Mouse (Mus musculus) embryonic facial prominence, embryonic 10.5 days (tissue): ENCODE measurements around the gene Dgat2. TPM values are rescaled to one million over a fixed set of nuclear protein-coding genes. Genes with fewer than 3 reads are reported as not detected.

ENCODE experiments used
- DNase-seq: peaks from one replicate; pipeline ENCODE4 v3.0.0-alpha.2; 2017; ENCODE audit warnings: low spot score
- H3K27ac ChIP-seq: fragments of 300-500 bp; sonication (generic); replicated peaks from 2 replicates; pipeline ENCODE4 v1.5.1; 2016; ENCODE audit warnings: mild to moderate bottlenecking
- H3K27me3 ChIP-seq: fragments of 300-500 bp; sonication (generic); replicated peaks from 2 replicates; pipeline ENCODE4 v1.6.1; 2016; ENCODE audit warnings: low read depth, mild to moderate bottlenecking; ENCODE audit not compliant: poor library complexity, severe bottlenecking
- H3K36me3 ChIP-seq: fragments of 300-500 bp; sonication (generic); replicated peaks from 2 replicates; pipeline ENCODE4 v1.6.1; 2016; ENCODE audit warnings: mild to moderate bottlenecking, moderate library complexity
- H3K4me1 ChIP-seq: fragments of 300-500 bp; sonication (generic); 2 replicates; pipeline ENCODE4 v1.6.1; 2016
- H3K4me3 ChIP-seq: fragments of 300-500 bp; sonication (generic); 2 replicates; pipeline ENCODE4 v1.5.1; 2016; ENCODE audit warnings: mild to moderate bottlenecking, moderate library complexity
- H3K9me3 ChIP-seq: fragments of 300-500 bp; sonication (generic); 2 replicates; pipeline ENCODE4 v1.6.1; 2016; ENCODE audit warnings: mild to moderate bottlenecking
- WGBS: fragments of 180-500 bp; shearing (Covaris S2); methylation state at CpG from one replicate; pipeline ENCODE4 v1.1.7; 2016; 5-methylcytosine and 5-hydroxymethylcytosine counted together
- polyA plus RNA-seq: library from polyadenylated mRNA; unstranded; fragments of >200 nt; fragmentation: Nextera tagmentation; extraction: Ambion mirVana; gene quantifications from 2 replicates; pipeline ENCODE4 v1.2.1, GENCODE M21; 2016

The Dgat2 gene
- polyA plus RNA-seq = 16.4 and 16.6 TPM in 2 replicates

DNA sequence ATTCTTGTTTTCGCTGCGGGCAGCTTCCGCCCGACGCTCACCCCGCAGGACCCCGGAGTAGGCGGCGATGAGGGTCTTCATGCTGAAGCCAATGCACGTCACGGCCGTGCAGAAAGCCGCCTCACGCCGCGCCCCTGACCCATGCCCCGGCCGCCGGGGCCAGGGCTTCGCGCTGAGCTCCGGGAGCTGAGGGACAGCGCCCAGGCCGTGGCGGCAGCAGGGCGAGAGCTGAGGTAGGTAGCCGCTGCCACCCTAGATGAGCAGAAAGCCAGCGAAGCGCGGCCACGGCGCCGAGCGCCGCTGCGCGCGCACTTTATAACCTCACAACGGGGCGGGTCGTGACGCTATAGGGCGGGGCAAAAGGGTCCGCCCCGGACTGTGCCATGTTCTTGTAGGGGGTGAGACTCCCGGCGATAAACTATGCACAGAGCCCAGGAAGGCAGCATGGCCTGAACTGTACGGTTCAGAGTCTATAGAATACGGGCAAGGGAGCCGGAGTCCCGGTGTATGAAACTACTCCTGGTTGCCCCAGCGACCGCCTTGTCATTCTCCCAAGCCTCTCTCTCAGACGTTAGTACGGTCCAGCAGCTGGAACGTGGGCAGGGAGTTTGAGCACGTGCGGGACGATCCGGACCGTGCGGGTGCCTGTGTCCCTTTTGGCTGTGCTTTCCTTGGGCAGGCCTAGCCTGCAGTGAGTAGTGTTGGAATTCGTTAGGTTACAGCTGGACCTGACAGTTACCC lies at the start of gene Dgat2:
Gene Dgat2, minus strand, starts transcription at position 288 of the 741 bp plus-strand sequence.
- WGBS = 0% methylated on average over 63 of the region's 63 CpGs
- peaks cover 30% of the 10 kb centered on the region for H3K4me1 ChIP-seq
- H3K27me3 ChIP-seq = peaks cover 29% of the 10 kb centered on the region
- no peaks in the 10 kb centered on the region for H3K36me3 ChIP-seq
- no peaks in the 10 kb centered on the region for H3K9me3 ChIP-seq
- peak; percentile 94 for DNase-seq
- peak within 1 kb of the TSS; percentile 78 for H3K4me3 ChIP-seq
- peak within 1 kb of the TSS; percentile 96 for H3K27ac ChIP-seq

DNA sequence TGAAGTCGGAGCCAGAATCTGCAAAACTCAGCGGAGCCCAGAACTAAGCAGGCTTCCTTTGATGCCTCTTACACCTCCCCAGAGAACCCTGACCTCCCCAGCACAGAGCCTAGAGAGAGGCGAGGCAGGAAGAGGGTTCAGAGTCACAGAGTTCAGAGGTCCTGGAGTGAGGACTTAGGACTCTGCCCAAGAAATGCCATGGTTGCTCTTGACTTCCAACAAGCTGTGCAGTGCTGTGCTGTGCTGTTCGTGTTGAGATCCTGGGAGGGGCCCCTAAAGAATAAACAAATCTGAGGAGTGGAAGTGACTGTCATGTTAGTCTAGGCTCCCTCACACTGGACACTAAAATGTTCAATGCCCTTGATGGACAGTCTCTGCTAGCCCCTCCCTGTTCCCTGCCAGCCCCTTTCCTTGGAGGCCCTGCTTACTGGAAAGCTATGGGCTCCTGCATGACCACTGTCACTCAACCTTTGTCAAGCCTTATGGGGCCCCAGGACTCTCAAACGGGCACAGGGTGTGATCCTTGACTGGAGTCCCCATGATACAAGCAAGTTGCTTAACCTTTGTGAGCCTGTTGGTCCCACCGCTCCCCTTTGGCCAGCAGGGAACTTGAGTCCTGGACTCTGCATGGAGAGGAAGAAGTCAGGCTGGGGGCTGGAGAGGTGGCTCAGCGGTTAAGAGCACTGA lies 47.7 kb upstream of the Dgat2 start:
- Histone ChIP-seq H3K4me3 (no peak overlapping the region), H3K9me3 (no peaks in the 10 kb centered on the region), H3K27me3 (no peaks in the 10 kb centered on the region), H3K36me3 (peaks cover 52% of the 10 kb centered on the region), H3K27ac (peak overlapping the region; percentile 19; the same call in 1 of the 2 replicates), H3K4me1 (peaks cover 31% of the 10 kb centered on the region)
- WGBS = 67% methylated on average over 7 of the region's 7 CpGs
- no peak for DNase-seq

DNA sequence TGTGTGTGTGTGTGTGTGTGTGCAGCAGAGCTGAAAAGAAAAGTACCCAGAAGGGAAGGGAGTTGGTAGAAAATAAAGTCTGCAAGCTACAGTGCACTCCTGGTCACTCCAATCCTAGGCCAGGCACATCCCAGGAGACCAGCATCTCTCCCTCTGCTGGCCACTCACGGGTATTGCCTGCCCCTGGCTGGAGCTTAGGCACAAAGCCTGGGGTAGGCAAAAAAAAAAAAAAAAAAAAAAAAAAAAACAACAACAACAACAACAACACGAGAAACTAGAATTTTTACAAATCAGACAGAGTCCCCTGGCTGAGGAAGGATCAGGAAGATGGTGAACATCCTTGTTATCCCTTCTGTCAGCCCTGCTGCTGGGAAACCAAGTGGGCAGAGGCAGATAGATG lies 46.9 kb upstream of the Dgat2 start:
- peak; percentile 77 for DNase-seq
- 21% methylated on average over 2 of the region's 2 CpGs for WGBS
- Histone ChIP-seq H3K4me3 (no peak overlapping the region), H3K36me3 (peaks cover 52% of the 10 kb centered on the region), H3K4me1 (peaks cover 29% of the 10 kb centered on the region), H3K27ac (no peak overlapping the region), H3K9me3 (no peaks in the 10 kb centered on the region), H3K27me3 (no peaks in the 10 kb centered on the region)

DNA sequence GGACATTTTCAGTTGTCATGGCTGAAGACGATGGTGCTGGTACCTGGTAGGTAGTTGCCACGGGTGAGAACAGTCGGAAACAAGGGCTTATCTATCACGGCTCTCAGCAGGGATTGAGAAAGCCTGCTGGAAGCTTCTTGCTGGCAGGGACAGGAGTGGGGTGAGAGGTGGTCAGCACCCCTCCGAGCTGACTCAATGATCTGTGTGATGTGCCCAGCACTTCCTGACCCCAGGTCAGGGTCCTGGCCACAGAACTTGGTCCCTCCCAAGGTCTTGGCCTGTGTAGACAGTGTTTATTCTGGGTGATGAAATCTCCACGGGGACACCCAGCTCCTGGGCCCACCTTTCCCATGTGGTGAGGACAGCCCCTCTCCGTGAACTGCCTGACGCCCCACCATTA lies 46.3 kb upstream of the Dgat2 start:
- no peak overlapping the region for H3K27ac ChIP-seq
- peaks cover 26% of the 10 kb centered on the region for H3K4me1 ChIP-seq
- no peak overlapping the region for H3K4me3 ChIP-seq
- 80% methylated on average over 8 of the region's 8 CpGs for WGBS
- DNase-seq = no peak
- no peaks in the 10 kb centered on the region for H3K27me3 ChIP-seq
- H3K9me3 ChIP-seq = no peaks in the 10 kb centered on the region
- peaks cover 52% of the 10 kb centered on the region for H3K36me3 ChIP-seq

DNA sequence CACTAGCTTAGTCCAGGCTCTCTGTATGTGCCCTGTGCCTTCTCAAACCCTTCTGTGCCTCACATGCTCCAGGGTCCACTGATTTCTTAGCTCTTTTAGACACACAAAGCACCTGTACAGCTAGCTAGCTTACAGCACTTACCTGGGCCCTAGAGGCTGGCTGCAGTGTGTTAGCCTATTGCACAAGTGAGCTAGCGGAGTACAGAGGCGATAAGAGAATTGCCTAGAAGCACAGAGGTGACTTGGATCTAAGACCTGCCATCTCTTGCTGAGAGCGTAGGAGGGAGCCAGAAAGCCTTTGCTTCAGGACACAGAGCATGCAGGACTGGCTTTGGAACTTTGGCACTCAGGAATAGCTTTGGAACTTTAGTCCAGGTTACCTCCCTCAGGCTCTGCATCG lies 44.7 kb upstream of the Dgat2 start:
- H3K4me1 ChIP-seq = peaks cover 20% of the 10 kb centered on the region
- no peak overlapping the region for H3K27ac ChIP-seq
- H3K36me3 ChIP-seq = peaks cover 65% of the 10 kb centered on the region
- no peak overlapping the region for H3K4me3 ChIP-seq
- WGBS = 96% methylated on average over 4 of the region's 4 CpGs
- no peak for DNase-seq
- H3K9me3 ChIP-seq = no peaks in the 10 kb centered on the region
- H3K27me3 ChIP-seq = no peaks in the 10 kb centered on the region

DNA sequence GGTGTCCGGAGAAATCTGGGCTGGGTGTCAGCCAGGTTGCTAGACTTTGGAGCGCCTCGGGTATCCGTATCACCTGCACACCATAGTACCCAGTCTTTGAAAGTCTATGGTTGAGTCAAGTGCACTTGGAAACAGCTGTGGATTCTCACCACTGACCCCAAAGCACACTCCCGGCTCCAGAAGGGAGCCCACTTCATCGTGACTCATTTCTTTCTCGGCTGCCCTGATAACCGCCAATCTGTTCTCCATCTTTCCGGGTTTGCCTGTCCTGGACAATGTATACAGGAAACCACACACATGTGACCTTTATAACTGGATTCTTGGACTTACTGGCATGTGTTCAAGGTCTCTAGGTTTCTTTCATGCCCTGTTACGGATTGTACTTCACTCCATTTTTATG lies 44.1 kb upstream of the Dgat2 start:
- no peak overlapping the region for H3K4me3 ChIP-seq
- peaks cover 65% of the 10 kb centered on the region for H3K36me3 ChIP-seq
- 95% methylated on average over 10 of the region's 10 CpGs for WGBS
- H3K4me1 ChIP-seq = peaks cover 20% of the 10 kb centered on the region
- H3K27me3 ChIP-seq = no peaks in the 10 kb centered on the region
- no peak overlapping the region for H3K27ac ChIP-seq
- H3K9me3 ChIP-seq = no peaks in the 10 kb centered on the region
- DNase-seq = no peak

DNA sequence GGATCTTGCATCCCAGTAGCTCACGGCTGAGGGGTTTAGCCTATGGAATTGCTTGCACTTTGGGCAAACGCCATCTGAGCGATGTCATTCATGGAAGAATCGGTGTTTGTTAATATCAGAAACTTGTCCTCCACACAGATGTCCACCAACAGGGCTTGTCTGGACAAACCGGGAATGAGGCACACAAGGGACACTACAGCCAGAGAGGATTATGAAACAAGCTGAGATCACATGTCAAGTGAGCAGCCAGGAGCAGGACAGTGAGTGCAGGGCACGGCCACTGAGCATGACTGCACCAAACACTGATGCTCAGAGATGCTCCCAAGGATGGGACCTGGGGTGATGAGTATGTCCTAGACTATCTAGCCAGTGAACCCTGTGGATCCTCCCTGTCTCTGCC lies 42.9 kb upstream of the Dgat2 start:
- DNase-seq = no peak
- Histone ChIP-seq H3K27me3 (no peaks in the 10 kb centered on the region), H3K9me3 (no peaks in the 10 kb centered on the region), H3K4me1 (peaks cover 19% of the 10 kb centered on the region), H3K36me3 (peaks cover 58% of the 10 kb centered on the region), H3K4me3 (no peak overlapping the region), H3K27ac (no peak overlapping the region)
- WGBS = 87% methylated on average over 6 of the region's 6 CpGs

DNA sequence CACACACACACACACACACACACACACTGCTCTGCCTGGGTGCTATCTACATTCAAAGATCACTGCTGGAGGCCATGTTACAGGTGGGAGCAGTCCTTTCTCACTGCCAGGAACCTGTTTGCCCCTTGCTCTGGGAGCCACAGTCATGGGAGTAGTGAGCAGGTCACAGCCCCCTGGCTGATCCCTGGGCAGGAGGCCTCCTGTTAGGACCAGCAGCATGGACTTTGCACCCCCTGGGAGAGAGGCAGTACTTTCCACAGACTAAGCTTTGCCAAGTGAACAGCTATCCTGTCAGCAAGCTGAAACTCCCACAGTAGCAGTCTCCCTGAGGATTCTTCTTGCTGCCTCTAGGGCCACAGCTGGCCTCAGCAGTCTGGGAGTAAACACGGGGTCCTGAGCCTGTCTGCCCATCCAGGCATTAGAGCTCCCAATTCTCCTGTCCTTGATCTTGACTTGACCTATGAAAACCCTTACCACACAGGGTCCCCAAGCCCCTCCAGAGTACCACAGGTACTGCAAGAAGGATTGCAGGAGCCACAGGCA lies 42.2 kb upstream of the Dgat2 start:
- H3K9me3 ChIP-seq = no peaks in the 10 kb centered on the region
- H3K36me3 ChIP-seq = peaks cover 55% of the 10 kb centered on the region
- no peak for DNase-seq
- peaks cover 12% of the 10 kb centered on the region for H3K4me1 ChIP-seq
- no peak overlapping the region for H3K4me3 ChIP-seq
- 62% methylated on average over 1 of the region's 1 CpGs for WGBS
- peak overlapping the region; percentile 37; the same call in 1 of the 2 replicates for H3K27ac ChIP-seq
- H3K27me3 ChIP-seq = no peaks in the 10 kb centered on the region

DNA sequence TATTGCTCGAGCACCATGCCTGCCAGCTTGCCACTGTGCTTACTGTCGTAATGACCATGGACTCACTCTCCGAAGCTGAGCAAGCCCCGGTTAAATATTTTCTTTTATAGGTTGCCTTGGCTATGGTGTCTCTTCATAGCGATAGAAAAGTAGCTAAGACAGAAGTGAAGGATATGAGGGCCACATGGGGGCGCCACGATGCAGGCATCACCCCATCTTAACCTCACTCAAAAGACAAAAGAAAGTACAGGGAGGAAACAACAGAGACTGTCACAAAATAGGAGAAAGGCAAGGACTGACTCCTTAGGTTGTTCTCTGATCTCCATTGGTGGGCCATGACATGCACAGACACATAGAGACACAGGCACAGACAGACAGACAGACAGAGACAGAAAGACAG lies 41.7 kb upstream of the Dgat2 start:
- Histone ChIP-seq H3K36me3 (peaks cover 59% of the 10 kb centered on the region), H3K4me1 (peaks cover 10% of the 10 kb centered on the region; the same call in 1 of the 2 replicates), H3K27me3 (no peaks in the 10 kb centered on the region), H3K4me3 (no peak overlapping the region), H3K9me3 (no peaks in the 10 kb centered on the region), H3K27ac (peak overlapping the region; percentile 37; the same call in 1 of the 2 replicates)
- 68% methylated on average over 7 of the region's 7 CpGs for WGBS
- DNase-seq = no peak

DNA sequence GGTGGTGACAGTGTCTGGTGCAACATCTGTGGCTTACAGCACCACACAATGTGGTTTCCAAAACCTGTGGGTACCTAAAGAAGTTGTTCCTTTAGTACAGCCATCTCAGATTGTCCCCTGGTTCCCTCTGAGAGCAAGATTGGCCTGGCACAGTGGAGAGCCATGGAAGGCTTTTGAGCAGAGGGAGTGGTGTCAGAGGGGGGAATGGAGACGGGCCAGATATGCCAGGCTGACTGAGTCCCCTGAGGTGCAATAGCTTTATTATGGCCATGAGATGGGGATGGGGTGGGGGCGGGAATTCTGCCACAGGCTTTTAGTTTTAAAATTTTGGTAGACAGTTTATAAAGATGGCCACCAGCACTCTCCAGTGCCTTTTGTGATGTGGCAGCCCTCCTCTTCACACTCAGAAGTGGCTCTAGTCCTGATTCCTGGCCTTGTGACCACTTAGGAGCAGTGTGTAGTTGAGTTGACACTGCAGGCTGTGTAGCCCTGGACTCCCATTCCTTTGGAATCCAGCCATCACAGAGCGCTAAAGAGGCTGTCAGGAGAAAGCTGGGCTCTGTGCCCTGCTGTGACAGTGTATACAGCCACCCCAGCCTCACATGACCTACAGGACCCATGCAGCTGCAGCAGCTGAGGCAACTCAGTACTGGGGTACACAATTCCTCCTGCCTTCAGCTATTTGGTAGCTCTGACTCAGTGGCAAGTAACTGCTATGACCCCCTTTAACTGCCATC lies 35.0 kb upstream of the Dgat2 start:
- Histone ChIP-seq H3K36me3 (peaks cover 27% of the 10 kb centered on the region), H3K9me3 (no peaks in the 10 kb centered on the region), H3K27ac (no peak overlapping the region), H3K27me3 (no peaks in the 10 kb centered on the region), H3K4me3 (no peak overlapping the region), H3K4me1 (peaks cover 13% of the 10 kb centered on the region)
- WGBS = 79% methylated on average over 3 of the region's 3 CpGs
- no peak for DNase-seq

DNA sequence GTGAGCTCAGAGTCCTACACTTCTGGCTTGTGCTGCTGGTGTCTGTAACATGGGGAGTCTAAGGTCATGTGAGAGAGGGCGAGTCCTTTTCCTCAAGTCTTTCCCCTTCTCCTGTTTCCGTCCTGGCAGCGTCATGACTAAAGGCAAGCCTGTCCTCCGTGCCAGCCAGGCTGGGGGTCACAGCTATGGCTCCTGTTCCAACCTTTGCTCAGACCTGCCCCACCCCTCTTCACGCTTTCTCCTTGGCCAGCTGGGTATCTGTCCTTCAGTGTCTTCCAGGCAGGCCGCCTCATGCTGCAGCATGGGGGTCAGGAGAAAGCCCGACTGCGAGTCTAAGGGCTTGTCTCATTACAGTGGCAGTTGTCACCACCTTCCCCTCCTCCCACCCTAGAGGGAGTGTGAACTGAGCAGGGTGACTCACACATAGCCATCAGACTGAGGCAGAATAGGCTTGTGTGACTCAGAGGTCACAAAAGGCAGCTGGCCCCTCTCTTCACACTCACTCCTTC lies 32.9 kb upstream of the Dgat2 start:
- WGBS = 68% methylated on average over 8 of the region's 8 CpGs
- H3K27me3 ChIP-seq = no peaks in the 10 kb centered on the region
- no peaks in the 10 kb centered on the region for H3K9me3 ChIP-seq
- H3K4me1 ChIP-seq = peaks cover 13% of the 10 kb centered on the region
- peak overlapping the region; percentile 30; the same call in 1 of the 2 replicates for H3K27ac ChIP-seq
- H3K36me3 ChIP-seq = peaks cover 14% of the 10 kb centered on the region
- no peak overlapping the region for H3K4me3 ChIP-seq
- no peak for DNase-seq

DNA sequence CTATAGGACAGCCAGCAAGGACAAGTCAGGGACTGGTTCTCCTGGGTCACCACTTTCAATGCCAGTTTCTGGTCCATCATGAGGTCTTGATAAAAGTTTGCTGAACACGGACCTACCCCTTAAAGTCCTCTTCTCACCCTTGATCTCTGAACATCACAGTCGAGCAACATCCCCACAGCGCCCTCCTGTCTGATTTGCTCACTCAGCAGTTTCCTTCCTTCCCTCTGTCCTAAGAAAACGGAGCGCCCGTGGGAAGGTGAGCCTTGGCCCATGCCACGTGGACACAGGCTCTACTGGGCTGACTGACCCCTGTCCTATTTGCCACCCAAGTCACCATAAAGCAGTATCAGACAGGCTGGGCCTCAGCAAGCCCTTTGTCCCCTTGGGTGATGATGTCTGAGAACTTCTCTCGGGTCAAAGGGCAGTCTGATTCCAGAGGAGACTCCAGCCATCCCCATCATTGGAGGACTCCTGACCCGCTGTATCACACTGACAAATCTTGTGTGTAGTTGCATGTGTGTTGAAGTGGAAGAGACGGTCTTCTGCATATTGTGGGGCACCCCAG lies 32.2 kb upstream of the Dgat2 start:
- H3K9me3 ChIP-seq = no peaks in the 10 kb centered on the region
- no peak overlapping the region for H3K4me3 ChIP-seq
- no peaks in the 10 kb centered on the region for H3K27me3 ChIP-seq
- peaks cover 11% of the 10 kb centered on the region for H3K36me3 ChIP-seq
- DNase-seq = no peak
- no peak overlapping the region; the same call in 1 of the 2 replicates for H3K27ac ChIP-seq
- peaks cover 13% of the 10 kb centered on the region for H3K4me1 ChIP-seq
- WGBS = 77% methylated on average over 10 of the region's 10 CpGs
